Mouse (Mus musculus): ENCODE measurements at regions not wholly inside any gene's neighbourhood (a gene's known extent, or its start where the extent isn't known, plus 50 kb on each side); places are given as distances from the start of the nearest gene placed in this dataset.

DNA sequence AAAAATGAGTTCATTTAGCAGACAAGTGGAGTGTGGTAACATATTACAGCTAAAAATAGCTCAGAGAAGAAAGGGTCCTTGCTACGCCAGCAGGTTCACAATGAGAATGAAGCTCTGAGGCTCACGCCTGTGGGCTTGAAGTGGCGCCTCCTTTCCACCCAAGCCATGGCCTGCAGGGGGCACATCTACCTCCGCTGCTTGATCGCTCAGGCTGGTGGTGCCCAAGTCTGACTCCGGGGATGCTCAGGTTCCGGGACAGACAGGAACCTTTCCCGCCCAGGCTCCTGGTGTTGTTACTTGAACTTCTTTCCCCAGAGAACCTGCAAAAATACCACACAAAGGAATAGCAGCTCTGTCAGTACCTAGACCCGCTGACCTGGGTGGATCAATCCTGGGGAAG lies 199.3 kb upstream of the Zdhhc25 start:
- TF ChIP-seq CTCF (IDR thresholded peaks at IDR 0.05; ENCODE audit: extremely low read depth, insufficient read length, insufficient replicate concordance, low read depth, low read length) (no peak), POLR2A (IDR thresholded peaks at IDR 0.05; ENCODE audit: low read depth, low read length) (no peak)

Data from small intestine, adult 2 months (tissue).